Mouse (Mus musculus): ENCODE results near the gene Angel2.

GRCm38 (mm10) chr1:190919725-190920469, 5.0 kb upstream of the Angel2 start:
- TF ChIP-seq HCFC1 (IDR thresholded peaks at IDR 0.05; ENCODE audit: borderline replicate concordance, insufficient read depth, low read length) (no peak), ZNF384 (IDR thresholded peaks at IDR 0.05; ENCODE audit: low read depth, low read length) (no peak), ZC3H11A (IDR thresholded peaks at IDR 0.05; ENCODE audit: borderline replicate concordance, low read depth, low read length) (no peak), CHD2 (IDR thresholded peaks at IDR 0.05; ENCODE audit: low read depth, low read length) (no peak)

Data from ES-E14 (cell line).